Mouse (Mus musculus): ENCODE measurements around the gene Tuba4a. TPM values are rescaled to one million over a fixed set of nuclear protein-coding genes. Genes with fewer than 3 reads are reported as not detected.

The Tuba4a gene
- polyA plus RNA-seq (2016; fragmentation: Nextera tagmentation; extraction: Ambion mirVana) = 14.5 and 15.8 TPM in 2 replicates

DNA sequence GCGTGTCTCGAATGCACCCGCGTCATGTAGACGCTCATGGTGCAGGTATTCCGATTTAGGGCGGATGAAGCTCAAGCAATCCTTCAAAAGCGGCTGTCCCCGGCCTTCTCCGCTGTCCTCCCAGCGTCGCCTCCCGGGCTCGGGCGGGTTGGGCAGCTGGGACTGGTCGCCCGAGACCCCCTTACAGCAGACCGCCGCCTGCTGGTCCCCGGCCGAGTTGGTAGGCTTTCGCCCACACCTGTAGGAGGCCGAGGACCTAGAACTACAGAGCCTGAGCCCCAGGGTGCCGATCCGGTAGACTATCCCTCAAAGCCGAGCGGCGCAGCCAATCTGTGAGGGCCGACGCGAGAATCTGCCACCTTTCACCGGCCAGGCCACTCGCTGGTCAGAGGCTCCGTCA lies at the start of gene Tuba4a:
Gene Tuba4a (minus strand): TSS at position 335 of the 400 bp plus-strand sequence.
- WGBS = under 1% methylated on average over 34 of the region's 34 CpGs
- H3K4me3 ChIP-seq (replicated peaks) = peak within 1 kb of the TSS; percentile 53
- no peak within 1 kb of the TSS for H3K27ac ChIP-seq
- peak within 1 kb of the TSS; percentile 96 for H3K4me2 ChIP-seq
- no peaks in the 10 kb centered on the region for H3K9me3 ChIP-seq
- H3K4me1 ChIP-seq (replicated peaks) = peaks cover 19% of the 10 kb centered on the region
- H3K27me3 ChIP-seq = peaks cover 75% of the 10 kb centered on the region
- H3K9ac ChIP-seq (replicated peaks) = peak within 1 kb of the TSS; percentile 42
- ATAC-seq (ENCODE audit: insufficient number of reproducible peaks, insufficient read depth, low FRiP score, low TSS enrichment, low read depth) = 0 out of 2 replicates have a peak, but pooled peaks have one; percentile 26
- H3K36me3 ChIP-seq = peaks cover 13% of the 10 kb centered on the region

- Histone ChIP-seq H3K27ac (no peak within 1 kb of the TSS), H3K4me3 (replicated peaks) (peak within 1 kb of the TSS; percentile 18; the same call in 1 of the 2 replicates), H3K36me3 (no peaks in the 10 kb centered on the region), H3K4me2 (peak within 1 kb of the TSS; percentile 26; the same call in 1 of the 2 replicates), H3K9ac (replicated peaks) (no peak within 1 kb of the TSS), H3K4me1 (replicated peaks) (no peaks in the 10 kb centered on the region), H3K9me3 (no peaks in the 10 kb centered on the region), H3K27me3 (peaks cover 66% of the 10 kb centered on the region)
- 12% methylated on average over 32 of the region's 32 CpGs for WGBS
- ATAC-seq (ENCODE audit: insufficient number of reproducible peaks, insufficient read depth, low FRiP score, low TSS enrichment, low read depth) = no peak
These were observed 44.6 kb upstream of the Tuba4a start, which contains the start of gene Ptprn for GRCm38 (mm10) chr1:75264091-75264880. Ptprn (minus strand) TSS chr1:75264502.

GRCm38 (mm10) chr1:75262969-75263951 lies 43.6 kb upstream of the Tuba4a start:
- no peaks in the 10 kb centered on the region for H3K9me3 ChIP-seq
- 2% methylated on average over 40 of the region's 40 CpGs for WGBS
- no peak overlapping the region for H3K27ac ChIP-seq
- no peak overlapping the region for H3K9ac ChIP-seq (replicated peaks)
- peak overlapping the region; percentile 26; the same call in 1 of the 2 replicates for H3K4me2 ChIP-seq
- H3K36me3 ChIP-seq = no peaks in the 10 kb centered on the region
- H3K27me3 ChIP-seq = peaks cover 57% of the 10 kb centered on the region
- no peaks in the 10 kb centered on the region for H3K4me1 ChIP-seq (replicated peaks)
- ATAC-seq (ENCODE audit: insufficient number of reproducible peaks, insufficient read depth, low FRiP score, low TSS enrichment, low read depth) = no peak
- H3K4me3 ChIP-seq (replicated peaks) = peak overlapping the region; percentile 18; the same call in 1 of the 2 replicates

DNA sequence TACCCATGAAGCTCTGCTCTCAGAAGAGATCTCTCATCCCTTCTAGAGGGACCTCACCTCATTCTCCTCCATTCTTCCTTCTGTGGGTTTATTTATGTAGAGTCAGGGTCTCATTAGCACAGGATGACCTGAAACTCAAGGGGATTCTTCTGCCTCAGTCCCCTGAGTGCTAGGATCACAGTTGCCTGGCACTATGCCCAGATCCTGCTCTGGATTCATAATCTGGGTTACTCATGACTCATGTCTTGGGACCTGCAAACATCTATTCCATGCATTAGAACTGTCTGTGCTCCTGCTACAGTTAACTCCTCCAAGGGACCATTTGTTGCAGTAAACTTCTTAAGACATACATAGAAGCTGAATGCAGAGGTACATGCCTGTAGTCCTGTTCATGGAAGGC lies 41.6 kb upstream of the Tuba4a start:
- peaks cover 63% of the 10 kb centered on the region for H3K27me3 ChIP-seq
- no peak overlapping the region for H3K27ac ChIP-seq
- H3K4me2 ChIP-seq = no peak overlapping the region
- H3K4me3 ChIP-seq (replicated peaks) = no peak overlapping the region
- no peak overlapping the region for H3K9ac ChIP-seq (replicated peaks)
- H3K9me3 ChIP-seq = no peaks in the 10 kb centered on the region
- H3K36me3 ChIP-seq = no peaks in the 10 kb centered on the region
- ATAC-seq (ENCODE audit: insufficient number of reproducible peaks, insufficient read depth, low FRiP score, low TSS enrichment, low read depth) = no peak
- H3K4me1 ChIP-seq (replicated peaks) = no peaks in the 10 kb centered on the region

DNA sequence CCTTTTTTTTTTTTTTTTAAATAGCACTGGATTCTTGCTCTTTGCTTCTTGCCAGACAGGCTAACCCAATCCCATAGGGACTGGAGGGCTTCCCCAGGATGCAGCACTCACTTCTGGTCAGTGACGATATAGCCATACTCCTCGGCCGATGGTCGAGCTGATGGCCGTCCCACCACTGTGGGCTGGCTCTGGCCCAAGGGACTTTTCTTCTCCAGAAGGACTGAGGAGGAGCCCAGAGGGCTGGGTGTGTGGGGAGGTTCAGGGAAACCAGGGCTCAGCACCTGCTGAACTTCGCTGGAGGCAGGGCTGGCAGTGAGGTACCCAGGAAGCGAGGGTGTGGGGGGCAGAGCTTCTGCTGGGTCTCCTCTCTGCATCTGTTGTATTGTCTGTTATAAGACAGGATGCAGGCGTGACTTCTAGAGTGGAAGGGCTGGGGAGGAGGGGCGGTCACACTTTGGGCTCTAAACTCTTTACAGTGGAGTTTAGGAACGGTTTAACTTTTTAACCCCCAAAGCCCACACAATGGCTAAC lies 35.9 kb upstream of the Tuba4a start:
- ATAC-seq (ENCODE audit: insufficient number of reproducible peaks, insufficient read depth, low FRiP score, low TSS enrichment, low read depth) = no peak
- no peaks in the 10 kb centered on the region for H3K36me3 ChIP-seq
- peaks cover 10% of the 10 kb centered on the region; the same call in 1 of the 2 replicates for H3K4me1 ChIP-seq (replicated peaks)
- H3K9me3 ChIP-seq = no peaks in the 10 kb centered on the region
- H3K9ac ChIP-seq (replicated peaks) = no peak overlapping the region
- peaks cover 34% of the 10 kb centered on the region for H3K27me3 ChIP-seq
- H3K4me2 ChIP-seq = no peak overlapping the region
- no peak overlapping the region for H3K4me3 ChIP-seq (replicated peaks)
- H3K27ac ChIP-seq = no peak overlapping the region
- 68% methylated on average over 10 of the region's 10 CpGs for WGBS

DNA sequence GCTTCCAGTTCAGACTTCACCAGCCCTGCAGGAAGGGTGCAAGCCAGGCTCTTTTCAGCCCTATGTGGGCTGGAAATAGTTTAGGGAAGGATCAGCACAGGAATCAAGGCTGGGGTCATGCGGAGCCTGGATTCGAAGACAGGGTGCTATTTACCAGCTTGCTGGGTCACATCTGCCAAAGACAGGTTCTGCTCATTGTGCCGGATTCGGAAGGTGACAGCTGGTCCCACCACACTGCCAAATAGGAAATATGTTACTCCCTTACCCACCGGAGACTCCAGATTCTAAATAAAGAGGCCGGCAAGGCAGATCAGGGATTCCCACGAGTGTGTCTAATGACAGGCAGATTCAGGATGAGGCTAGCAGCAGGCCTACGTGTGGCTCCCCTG lies 35.0 kb upstream of the Tuba4a start:
- no peak for ATAC-seq (ENCODE audit: insufficient number of reproducible peaks, insufficient read depth, low FRiP score, low TSS enrichment, low read depth)
- WGBS = 70% methylated on average over 8 of the region's 8 CpGs
- Histone ChIP-seq H3K4me3 (replicated peaks) (no peak overlapping the region), H3K4me2 (no peak overlapping the region), H3K36me3 (no peaks in the 10 kb centered on the region), H3K9ac (replicated peaks) (no peak overlapping the region), H3K27me3 (peaks cover 30% of the 10 kb centered on the region), H3K27ac (no peak overlapping the region), H3K4me1 (replicated peaks) (peaks cover 12% of the 10 kb centered on the region; the same call in 1 of the 2 replicates), H3K9me3 (no peaks in the 10 kb centered on the region)

GRCm38 (mm10) chr1:75253849-75254624 lies 34.4 kb upstream of the Tuba4a start:
- Histone ChIP-seq H3K9ac (replicated peaks) (no peak overlapping the region), H3K4me2 (no peak overlapping the region), H3K27ac (no peak overlapping the region), H3K4me1 (replicated peaks) (peaks cover 12% of the 10 kb centered on the region; the same call in 1 of the 2 replicates), H3K4me3 (replicated peaks) (no peak overlapping the region), H3K36me3 (no peaks in the 10 kb centered on the region), H3K9me3 (no peaks in the 10 kb centered on the region), H3K27me3 (peaks cover 30% of the 10 kb centered on the region)
- ATAC-seq (ENCODE audit: insufficient number of reproducible peaks, insufficient read depth, low FRiP score, low TSS enrichment, low read depth) = no peak
- 67% methylated on average over 16 of the region's 16 CpGs for WGBS

DNA sequence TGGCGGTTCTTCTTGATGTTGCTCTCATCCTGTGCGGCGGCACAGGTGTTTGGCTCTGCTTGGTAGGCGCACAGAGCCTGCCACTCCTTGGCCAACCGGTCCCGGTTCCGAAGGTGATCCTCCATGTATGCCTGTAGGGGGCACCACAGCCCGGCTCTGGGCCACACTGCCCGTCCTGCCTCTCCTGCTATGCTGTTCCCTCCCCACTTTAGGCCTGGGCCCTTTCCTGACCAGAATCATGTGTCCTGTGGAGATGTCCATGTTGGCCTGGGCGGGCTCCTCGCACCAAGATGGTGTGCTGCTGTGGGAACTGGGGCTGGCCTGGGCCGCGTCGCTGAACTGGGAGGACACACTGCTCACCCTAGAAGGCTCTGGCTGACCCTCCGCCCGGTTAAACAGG lies 33.4 kb upstream of the Tuba4a start:
- no peak overlapping the region for H3K9ac ChIP-seq (replicated peaks)
- ATAC-seq (ENCODE audit: insufficient number of reproducible peaks, insufficient read depth, low FRiP score, low TSS enrichment, low read depth) = no peak
- H3K9me3 ChIP-seq = no peaks in the 10 kb centered on the region
- no peaks in the 10 kb centered on the region for H3K36me3 ChIP-seq
- H3K4me1 ChIP-seq (replicated peaks) = peaks cover 18% of the 10 kb centered on the region
- H3K27ac ChIP-seq = no peak overlapping the region
- no peak overlapping the region for H3K4me2 ChIP-seq
- WGBS = 72% methylated on average over 16 of the region's 16 CpGs
- H3K4me3 ChIP-seq (replicated peaks) = no peak overlapping the region
- H3K27me3 ChIP-seq = peaks cover 30% of the 10 kb centered on the region

DNA sequence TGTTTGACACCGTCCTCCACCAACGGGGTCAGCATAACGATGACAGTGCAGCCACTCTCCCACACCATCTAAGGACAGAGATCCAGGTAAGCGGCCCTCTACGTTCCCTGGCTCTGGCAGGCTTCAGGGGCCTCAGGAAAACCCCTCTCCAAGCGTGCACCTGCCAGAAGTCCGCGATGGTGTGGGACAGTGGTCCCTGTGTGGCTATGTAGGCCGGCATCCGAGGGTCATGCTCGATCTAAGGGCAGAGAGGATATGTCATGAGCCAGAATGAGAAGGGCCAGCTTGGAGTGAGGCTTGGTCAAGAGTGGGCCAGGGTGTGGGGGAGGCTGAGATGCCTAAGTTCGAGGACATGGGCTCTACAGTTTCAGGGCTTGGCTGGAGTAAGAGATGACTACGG lies 32.6 kb upstream of the Tuba4a start:
- 69% methylated on average over 13 of the region's 13 CpGs for WGBS
- ATAC-seq (ENCODE audit: insufficient number of reproducible peaks, insufficient read depth, low FRiP score, low TSS enrichment, low read depth) = no peak
- Histone ChIP-seq H3K4me1 (replicated peaks) (peaks cover 25% of the 10 kb centered on the region), H3K36me3 (no peaks in the 10 kb centered on the region), H3K4me3 (replicated peaks) (no peak overlapping the region), H3K9ac (replicated peaks) (no peak overlapping the region), H3K4me2 (no peak overlapping the region), H3K27me3 (peaks cover 25% of the 10 kb centered on the region), H3K9me3 (no peaks in the 10 kb centered on the region), H3K27ac (no peak overlapping the region)

DNA sequence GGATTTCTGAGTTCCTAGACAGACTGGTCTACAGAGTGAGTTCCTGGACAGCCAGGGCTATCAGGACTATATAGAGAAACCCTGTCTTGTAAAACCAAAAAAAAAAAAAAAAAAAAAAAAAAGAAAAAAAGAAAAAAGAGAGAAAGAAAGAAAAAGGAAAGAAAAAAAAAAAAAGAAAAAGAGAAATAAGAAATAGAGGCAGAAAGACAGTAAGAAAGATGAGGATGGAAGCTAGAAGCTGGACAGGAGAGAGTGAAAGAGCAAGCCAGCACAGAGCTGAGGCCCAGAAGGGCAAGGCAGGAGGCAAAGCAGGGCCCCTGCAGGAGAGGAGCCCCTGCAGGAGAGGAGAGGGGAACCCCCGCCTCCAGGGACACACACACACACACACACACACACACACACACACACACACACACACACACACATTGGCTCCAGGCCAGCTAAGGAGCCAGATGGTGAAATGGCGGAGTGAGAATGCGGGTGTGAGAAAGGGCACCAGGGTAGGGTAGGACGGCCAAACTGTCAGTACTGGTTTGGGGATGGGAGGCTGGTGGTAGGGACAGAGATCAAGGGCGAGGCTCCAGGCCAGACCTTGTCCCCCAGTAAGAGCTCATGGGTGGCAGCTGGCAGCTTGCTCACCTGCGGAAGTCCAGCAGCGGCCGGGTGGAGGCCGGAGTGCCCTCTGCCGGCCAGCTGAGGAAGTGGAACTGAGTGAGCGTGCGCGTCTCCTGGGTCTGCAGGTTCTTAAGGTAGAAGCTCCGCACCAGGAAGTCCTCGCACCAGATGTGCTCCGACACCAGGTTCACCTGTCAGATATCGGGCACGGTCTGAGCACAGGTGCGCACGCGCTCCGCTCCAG lies 31.7 kb upstream of the Tuba4a start:
- peaks cover 21% of the 10 kb centered on the region for H3K27me3 ChIP-seq
- peak overlapping the region; percentile 27 for H3K4me3 ChIP-seq (replicated peaks)
- H3K27ac ChIP-seq = no peak overlapping the region
- no peak for ATAC-seq (ENCODE audit: insufficient number of reproducible peaks, insufficient read depth, low FRiP score, low TSS enrichment, low read depth)
- no peaks in the 10 kb centered on the region for H3K36me3 ChIP-seq
- H3K9me3 ChIP-seq = no peaks in the 10 kb centered on the region
- WGBS = 5% methylated on average over 21 of the region's 22 CpGs
- H3K4me1 ChIP-seq (replicated peaks) = peaks cover 25% of the 10 kb centered on the region
- no peak overlapping the region for H3K9ac ChIP-seq (replicated peaks)
- peak overlapping the region; percentile 51 for H3K4me2 ChIP-seq

Data from limb, embryonic 12.5 days (tissue).